Mouse (Mus musculus): ENCODE data around the gene Ube2o.

GRCm38 (mm10) chr11:116585682-116586081, 4.4 kb upstream of the Ube2o start:
- TF ChIP-seq POLR2A (IDR thresholded peaks at IDR 0.05; ENCODE audit: low read depth, low read length) (no peak), CTCF (IDR thresholded peaks at IDR 0.05; ENCODE audit: extremely low read depth, insufficient read length, insufficient replicate concordance, low read depth, low read length) (no peak)

All from small intestine, adult 2 months (tissue).